Mouse (Mus musculus): ENCODE data around the gene Hivep2.

Hivep2 gene

GRCm38 (mm10) chr10:14081824-14082223 lies 115.9 kb downstream of the Hivep2 start:
- DNase-seq (ENCODE audit: low spot score in 2 of 2): no peak

- DNase-seq (ENCODE audit: low spot score in 2 of 2): no peak
These were observed 116.4 kb downstream of the Hivep2 start for GRCm38 (mm10) chr10:14082275-14082674.

- no peak for DNase-seq (ENCODE audit: low spot score in 2 of 2)
These were observed 119.4 kb downstream of the Hivep2 start for GRCm38 (mm10) chr10:14085241-14085659.

GRCm38 (mm10) chr10:14085882-14086515 lies 120.1 kb downstream of the Hivep2 start:
- DNase-seq (ENCODE audit: low spot score in 2 of 2): peak in 1 of 2 experiments; percentile 9

- DNase-seq (ENCODE audit: low spot score in 2 of 2): no peak
These were observed 121.4 kb downstream of the Hivep2 start for GRCm38 (mm10) chr10:14087316-14087715.

- peak in 1 of 2 experiments; percentile 7 for DNase-seq (ENCODE audit: low spot score in 2 of 2)
These were observed 123.6 kb downstream of the Hivep2 start for GRCm38 (mm10) chr10:14089488-14089887.

- no peak for DNase-seq (ENCODE audit: low spot score in 2 of 2)
These were observed 128.2 kb downstream of the Hivep2 start for GRCm38 (mm10) chr10:14094033-14094432.

GRCm38 (mm10) chr10:14096045-14096444 lies 130.2 kb downstream of the Hivep2 start:
- no peak for DNase-seq (ENCODE audit: low spot score in 2 of 2)

- no peak for DNase-seq (ENCODE audit: low spot score in 2 of 2)
These were observed 133.3 kb downstream of the Hivep2 start for GRCm38 (mm10) chr10:14099182-14099581.

- DNase-seq (ENCODE audit: low spot score in 2 of 2): no peak
These were observed 134.2 kb downstream of the Hivep2 start for GRCm38 (mm10) chr10:14100041-14100440.

- no peak for DNase-seq (ENCODE audit: low spot score in 2 of 2)
These were observed 135.0 kb downstream of the Hivep2 start for GRCm38 (mm10) chr10:14100847-14101246.

GRCm38 (mm10) chr10:14101966-14102365 lies 136.1 kb downstream of the Hivep2 start:
- DNase-seq (ENCODE audit: low spot score in 2 of 2): no peak

GRCm38 (mm10) chr10:14107980-14108671 lies 142.3 kb downstream of the Hivep2 start:
- no peak for DNase-seq (ENCODE audit: low spot score in 2 of 2)

GRCm38 (mm10) chr10:14115846-14116245 lies 150.0 kb downstream of the Hivep2 start:
- DNase-seq (ENCODE audit: low spot score in 2 of 2): no peak

- no peak for DNase-seq (ENCODE audit: low spot score in 2 of 2)
These were observed 151.1 kb downstream of the Hivep2 start for GRCm38 (mm10) chr10:14116978-14117377.

GRCm38 (mm10) chr10:14119201-14119600 lies 153.3 kb downstream of the Hivep2 start:
- no peak for DNase-seq (ENCODE audit: low spot score in 2 of 2)

GRCm38 (mm10) chr10:14120512-14120911 lies 154.6 kb downstream of the Hivep2 start:
- DNase-seq (ENCODE audit: low spot score in 2 of 2): no peak

GRCm38 (mm10) chr10:14127826-14128225 lies 162.0 kb downstream of the Hivep2 start:
- no peak for DNase-seq (ENCODE audit: low spot score in 2 of 2)

GRCm38 (mm10) chr10:14130270-14130669 lies 164.4 kb downstream of the Hivep2 start:
- no peak for DNase-seq (ENCODE audit: low spot score in 2 of 2)

- no peak for DNase-seq (ENCODE audit: low spot score in 2 of 2)
These were observed 165.4 kb downstream of the Hivep2 start for GRCm38 (mm10) chr10:14131307-14131706.

- DNase-seq (ENCODE audit: low spot score in 2 of 2): no peak
These were observed 166.2 kb downstream of the Hivep2 start for GRCm38 (mm10) chr10:14132061-14132460.

GRCm38 (mm10) chr10:14132937-14133336 lies 167.1 kb downstream of the Hivep2 start:
- DNase-seq (ENCODE audit: low spot score in 2 of 2): no peak

GRCm38 (mm10) chr10:14138663-14139062 lies 172.8 kb downstream of the Hivep2 start:
- no peak for DNase-seq (ENCODE audit: low spot score in 2 of 2)
